ENCODE assay signal across 8 mouse cellular contexts in genomic region chr15:78257326-78258050, GRCm38 (mm10). TPM values are rescaled to one million over a fixed set of nuclear protein-coding genes. Genes with fewer than 3 reads are reported as not detected.
A peak's percentile ranks its signal among the peaks of the same experiment; 100 is the strongest.
DNase-seq lines count a peak whose midpoint lies in the region; ATAC-seq and TF ChIP-seq lines count a peak whose summit lies in the region.

No protein-coding gene starts in this region.

- ATAC-seq in heart, embryonic 16.5 days (replicated peaks; ENCODE audit: extremely low read depth, insufficient read depth, low FRiP score): no peak; the same call in 1 of the 2 replicates

- H3K27me3 ChIP-seq in heart, embryonic 16.5 days (ENCODE audit: control insufficient read depth, insufficient read depth, low read length): peaks cover 7% of the 10 kb centered on the region; the same call in 1 of the 2 replicates
- no peaks in the 10 kb centered on the region for H3K27me3 ChIP-seq in small intestine, adult 2 months (ENCODE audit: control insufficient read depth, insufficient read depth, low read length)

- DNase-seq in gastrocnemius, adult 18-20 months (ENCODE audit: low spot score): peak; percentile 63
- no peak for DNase-seq in gastrocnemius, adult 8-10 months (ENCODE audit: low spot score in 2 of 2)
- DNase-seq in adrenal gland, adult 18-20 months (ENCODE audit: low spot score in 2 of 2): peak; percentile 59 to 68
- peak; percentile 66 for DNase-seq in embryo, embryonic 11 days
- DNase-seq in layer of hippocampus, postnatal 36 days: peak; percentile 54 to 60

- H3K4me2 ChIP-seq in heart, embryonic 16.5 days (ENCODE audit: low read depth, low read length): no peak overlapping the region

- H3K79me2 ChIP-seq in macrophage (ENCODE audit: inconsistent target): no peaks in the 10 kb centered on the region

- no peak for TF ChIP-seq POLR2A in small intestine, adult 2 months (IDR thresholded peaks at IDR 0.05; ENCODE audit: low read depth, low read length)

- no peaks in the 10 kb centered on the region for H3K36me3 ChIP-seq in heart, embryonic 16.5 days (ENCODE audit: control insufficient read depth, insufficient read depth)
- H3K36me3 ChIP-seq in macrophage (ENCODE audit: inconsistent target): peaks cover 66% of the 10 kb centered on the region
- H3K36me3 ChIP-seq in small intestine, adult 2 months (ENCODE audit: control insufficient read depth, insufficient read depth, low read length): no peaks in the 10 kb centered on the region

- H3K9ac ChIP-seq in heart, embryonic 16.5 days (ENCODE audit: low read length): no peak overlapping the region

- 31% methylated on average over 7 of the region's 7 CpGs for WGBS in heart, embryonic 16.5 days
- 6% methylated on average over 7 of the region's 7 CpGs for WGBS in macrophage (ENCODE audit: missing documents)
- 34% methylated on average over 7 of the region's 7 CpGs for WGBS in small intestine, adult 2 months

- peak overlapping the region; percentile 74 for H3K27ac ChIP-seq in heart, embryonic 16.5 days (ENCODE audit: low read length)
- H3K27ac ChIP-seq in macrophage: peak overlapping the region; percentile 96
- peak overlapping the region; percentile 67 for H3K27ac ChIP-seq in small intestine, adult 2 months (ENCODE audit: insufficient read depth, low read depth, low read length)

- TF ChIP-seq CTCF in small intestine, adult 2 months (IDR thresholded peaks at IDR 0.05; ENCODE audit: extremely low read depth, insufficient read length, insufficient replicate concordance, low read depth, low read length): peak; percentile 74; the same call in 1 of the 2 replicates

- no peaks in the 10 kb centered on the region for H3K9me3 ChIP-seq in heart, embryonic 16.5 days (replicated peaks; ENCODE audit: control insufficient read depth, low read length)

- H3K4me1 ChIP-seq in heart, embryonic 16.5 days (ENCODE audit: control insufficient read depth, insufficient read depth, low read length): no peaks in the 10 kb centered on the region
- no peaks in the 10 kb centered on the region for H3K4me1 ChIP-seq in small intestine, adult 2 months (ENCODE audit: control insufficient read depth, insufficient read depth, insufficient read length, low read length)

- no peak overlapping the region for H3K4me3 ChIP-seq in heart, embryonic 16.5 days (ENCODE audit: low read length)
- H3K4me3 ChIP-seq in macrophage (ENCODE audit: inconsistent target): no peak overlapping the region
- H3K4me3 ChIP-seq in small intestine, adult 2 months (ENCODE audit: low read depth, low read length): no peak overlapping the region

RNA-seq across cellular contexts. Expression of gene Ncf4, which starts 12.9 kb away (rescaled TPM):
- total RNA-seq in gastrocnemius, adult 18-20 months (2021): under 1 TPM; 0.50 to 1.00 TPM
- total RNA-seq in gastrocnemius, adult 8-10 months (2022): under 1 TPM in 3 of 4 experiments, not detected in 1; 0.24 to 0.94 (median 0.74) TPM
- 1 to 10 TPM; 3.3 to 3.6 TPM for total RNA-seq in adrenal gland, adult 18-20 months (2021)
- polyA plus RNA-seq in heart, embryonic 16.5 days (2015; fragmentation: Nextera tagmentation; extraction: Ambion mirVana): 4.9 and 5.3 TPM in 2 replicates
- total RNA-seq in layer of hippocampus, postnatal 36 days (2021): 1 to 10 TPM in 1 of 2 experiments, under 1 TPM in 1; 0.58 to 1.2 TPM
- 100 to 1,000 TPM; 207 to 676 (median 348) TPM for total RNA-seq in macrophage (2018; cell fraction: chromatin; rRNA removed)
- 100 to 1,000 TPM in 22 of 26 experiments, 10 to 100 TPM in 4; 86.5 to 237 (median 140) TPM for total RNA-seq in macrophage (2018; cell fraction: cytosol; rRNA removed)
- total RNA-seq in macrophage (2018; cell fraction: nucleus; rRNA removed): 100 to 1,000 TPM; 191 to 475 (median 284) TPM
- polyA plus RNA-seq in macrophage (2018): 91.7 to 151 TPM (median 136 TPM) in 3 replicates
- polyA plus RNA-seq in small intestine, adult 2 months (2012; rRNA removed): 11.7 and 14.6 TPM in 2 replicates

RNA-seq across cellular contexts. Expression of gene Csf2rb2, which starts 48.0 kb away (rescaled TPM):
- total RNA-seq in gastrocnemius, adult 18-20 months (2021): 1 to 10 TPM in 1 of 2 experiments, under 1 TPM in 1; 0.82 to 1.2 TPM
- total RNA-seq in gastrocnemius, adult 8-10 months (2022): under 1 TPM; 0.39 to 0.56 (median 0.43) TPM
- 1 to 10 TPM in 1 of 2 experiments, under 1 TPM in 1; 0.73 to 1.5 TPM for total RNA-seq in adrenal gland, adult 18-20 months (2021)
- polyA plus RNA-seq in heart, embryonic 16.5 days (2015; fragmentation: Nextera tagmentation; extraction: Ambion mirVana): 0.43 and 0.44 TPM in 2 replicates
- total RNA-seq in layer of hippocampus, postnatal 36 days (2021): 1 to 10 TPM; 1.4 to 1.5 TPM
- 100 to 1,000 TPM in 24 of 26 experiments, 10 to 100 TPM in 2; 93.7 to 377 (median 188) TPM for total RNA-seq in macrophage (2018; cell fraction: chromatin; rRNA removed)
- total RNA-seq in macrophage (2018; cell fraction: cytosol; rRNA removed): 100 to 1,000 TPM in 23 of 26 experiments, 10 to 100 TPM in 3; 89.9 to 261 (median 155) TPM
- total RNA-seq in macrophage (2018; cell fraction: nucleus; rRNA removed): 100 to 1,000 TPM; 161 to 367 (median 204) TPM
- polyA plus RNA-seq in macrophage (2018): 77.0 to 225 TPM (median 156 TPM) in 3 replicates
- 2.4 and 3.5 TPM in 2 replicates for polyA plus RNA-seq in small intestine, adult 2 months (2012; rRNA removed)

RNA-seq across cellular contexts. Expression of gene Pvalb, which starts 51.3 kb away (rescaled TPM):
- over 10,000 TPM; 13,440 to 14,162 TPM for total RNA-seq in gastrocnemius, adult 18-20 months (2021)
- over 10,000 TPM; 12,380 to 17,080 (median 15,669) TPM for total RNA-seq in gastrocnemius, adult 8-10 months (2022)
- total RNA-seq in adrenal gland, adult 18-20 months (2021): 1 to 10 TPM in 1 of 2 experiments, not detected in 1; 1.7 TPM
- 1.00 and 1.1 TPM in 2 replicates for polyA plus RNA-seq in heart, embryonic 16.5 days (2015; fragmentation: Nextera tagmentation; extraction: Ambion mirVana)
- total RNA-seq in layer of hippocampus, postnatal 36 days (2021): 10 to 100 TPM; 52.0 to 62.7 TPM
- total RNA-seq in macrophage (2018; cell fraction: chromatin; rRNA removed): not detected
- not detected for total RNA-seq in macrophage (2018; cell fraction: cytosol; rRNA removed)
- total RNA-seq in macrophage (2018; cell fraction: nucleus; rRNA removed): not detected
- not detected in 3 replicates for polyA plus RNA-seq in macrophage (2018)
- polyA plus RNA-seq in small intestine, adult 2 months (2012; rRNA removed): not detected in 2 replicates

Comparison
In these comparisons a context has a peak if more than half of its experiments do, and no peak if none do; other contexts are left out.
1. DNase-seq: peak in gastrocnemius, adult 18-20 months (single experiment), adrenal gland, adult 18-20 months (2 of 2), embryo, embryonic 11 days (single experiment) and layer of hippocampus, postnatal 36 days (2 of 2); none in gastrocnemius, adult 8-10 months (0 of 2).
2. RNA of gene Pvalb, which starts 51.3 kb away (total RNA-seq): 12,380 to 17,080 TPM in gastrocnemius, adult 8-10 months and 13,440 to 14,162 TPM in gastrocnemius, adult 18-20 months; 52.0 to 62.7 TPM in layer of hippocampus, postnatal 36 days and 1.7 TPM in adrenal gland, adult 18-20 months; every median in the first group is over 100 times any median in the second.
3. Peak in every context shown above with its lines, with median percentiles within 50 percentile points of each other: H3K27ac ChIP-seq.